Mouse (Mus musculus): Measurements from ENCODE around the gene Mtmr2. TPM values are rescaled to one million over a fixed set of nuclear protein-coding genes. Genes with fewer than 3 reads are reported as not detected.
"Not testable (repeated sequence)": the region's sequence is repeated elsewhere in the genome, so short reads cannot be mapped to it uniquely, and the experiment has no call there.

Gene Mtmr2
- total RNA-seq (2022), result 10 to 100 TPM; 52.2 to 59.7 (median 57.5) TPM

- DNase-seq (ENCODE audit: low spot score in 2 of 2), result no peak
Measured at GRCm38 (mm10) chr9:13748404-13748797, at the start of gene Mtmr2. Gene Mtmr2, plus strand, starts transcription at chr9:13748410.

DNA sequence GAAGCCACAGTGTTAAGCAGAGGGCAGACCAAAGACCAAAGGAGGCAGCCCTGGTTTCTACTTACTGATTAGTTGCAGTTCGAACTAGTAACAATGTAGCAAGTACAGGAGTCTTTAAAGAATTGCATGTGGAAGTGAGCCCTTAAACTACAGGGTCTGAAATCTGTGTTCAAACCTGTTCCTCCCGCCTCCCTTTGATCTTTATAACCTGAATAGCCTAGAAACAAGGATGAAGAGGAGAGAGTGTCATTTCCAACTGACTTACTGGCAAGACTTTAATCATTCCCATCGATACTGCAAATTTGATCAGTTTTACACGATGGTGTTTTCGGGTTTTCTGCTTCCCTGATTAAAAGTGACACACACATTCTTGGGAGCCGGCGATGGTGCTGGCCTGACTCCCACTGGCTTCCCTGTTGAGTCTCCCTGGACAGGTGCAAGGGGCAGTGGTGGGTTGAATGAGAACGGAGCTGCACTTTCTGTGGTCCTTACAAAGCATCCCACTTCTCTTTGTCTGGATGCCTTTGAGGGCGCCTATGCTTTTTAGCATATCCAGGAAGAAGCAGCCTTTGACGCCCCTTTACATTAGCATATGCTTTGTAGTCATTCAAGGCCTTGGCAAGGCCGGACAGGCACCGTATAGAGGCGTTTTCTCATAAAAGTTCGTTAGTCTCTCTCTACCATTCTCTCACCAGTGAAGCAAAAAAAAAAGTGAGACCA is 49.0 kb upstream of the Mtmr2 start:
- DNase-seq (ENCODE audit: low spot score in 2 of 2), result no peak

DNA sequence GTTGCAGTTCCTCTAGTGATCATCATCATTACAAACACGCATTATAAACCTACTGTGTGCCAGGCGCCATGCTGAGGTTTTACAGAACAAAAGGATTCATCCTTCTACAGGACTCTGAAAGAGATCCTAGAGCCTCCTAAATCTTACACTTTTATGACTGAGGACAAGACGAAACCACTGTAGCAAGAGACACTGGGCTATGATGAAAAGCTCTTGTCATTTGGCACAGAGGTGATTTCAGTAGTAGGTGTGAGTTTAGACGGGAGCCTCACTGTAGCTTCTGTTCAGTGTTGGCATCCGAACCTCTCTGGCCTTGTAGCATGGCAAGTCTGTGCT is 48.5 kb upstream of the Mtmr2 start:
- DNase-seq (ENCODE audit: low spot score in 2 of 2), result no peak

GRCm38 (mm10) chr9:13701773-13702172 is 46.4 kb upstream of the Mtmr2 start:
- no peak for DNase-seq (ENCODE audit: low spot score in 2 of 2)

DNA sequence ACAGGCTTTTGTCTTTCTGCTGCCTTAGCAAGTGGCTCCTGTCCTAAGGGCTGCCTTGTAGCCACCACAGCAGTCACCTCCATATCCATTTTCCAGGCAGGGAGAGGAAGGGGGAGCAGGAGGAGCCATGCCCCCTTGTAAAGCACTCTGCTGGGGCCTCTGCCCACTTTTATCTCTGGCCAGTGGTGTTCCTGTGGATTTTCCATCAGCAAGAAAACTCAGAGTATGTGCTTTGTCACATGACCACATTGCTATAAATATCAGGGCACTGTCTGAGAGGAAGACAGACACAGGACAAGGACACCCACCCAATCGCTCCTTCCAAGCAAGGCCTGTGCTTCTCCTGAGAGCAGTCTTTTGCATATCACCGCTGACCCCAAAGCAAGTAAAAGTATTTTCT is 45.1 kb upstream of the Mtmr2 start:
- no peak for DNase-seq (ENCODE audit: low spot score in 2 of 2)

DNA sequence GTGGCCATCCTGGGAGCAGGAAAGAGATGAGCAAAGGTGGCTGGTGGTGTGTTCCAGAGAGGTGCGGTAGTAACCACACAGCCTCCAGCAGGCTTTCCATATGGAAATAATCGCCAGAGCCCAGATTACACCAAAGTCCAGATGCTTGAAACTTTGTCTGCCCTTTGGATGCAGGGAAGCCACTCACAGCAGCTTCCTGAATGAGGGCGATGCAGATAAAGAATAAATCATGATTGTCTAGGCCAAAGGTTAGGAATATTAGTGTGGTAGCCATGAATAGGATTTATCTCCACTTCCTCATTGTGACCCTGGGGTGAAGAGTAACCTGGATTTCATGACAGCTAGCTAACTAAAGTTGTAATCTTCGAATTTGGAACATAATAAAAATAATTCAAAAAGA is 43.3 kb upstream of the Mtmr2 start:
- DNase-seq (ENCODE audit: low spot score in 2 of 2), result no peak

DNA sequence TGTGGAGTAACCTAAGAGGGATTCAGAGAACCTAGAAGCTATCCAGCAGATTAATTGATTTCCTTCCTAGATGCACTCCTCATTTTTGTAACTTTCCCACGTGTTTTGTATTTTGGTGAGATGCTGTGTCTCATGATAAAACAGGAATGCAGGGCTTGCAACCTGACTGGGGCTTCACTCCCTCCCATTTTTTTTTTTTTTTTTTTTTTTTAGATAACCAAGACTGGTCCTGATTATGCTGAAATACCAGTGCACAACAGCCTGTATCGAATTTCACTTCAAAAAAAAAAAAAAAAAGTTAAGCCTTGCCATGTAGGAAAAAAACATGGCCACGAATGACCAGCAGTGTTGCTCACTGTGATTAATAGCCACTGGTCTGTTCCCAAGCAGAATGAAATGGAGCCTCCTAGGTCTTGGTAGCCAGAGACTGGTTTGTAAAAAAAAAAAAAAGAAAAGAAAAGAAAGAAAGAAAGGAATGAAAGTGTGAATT is 41.1 kb upstream of the Mtmr2 start:
- no peak for DNase-seq (ENCODE audit: low spot score in 2 of 2)

DNA sequence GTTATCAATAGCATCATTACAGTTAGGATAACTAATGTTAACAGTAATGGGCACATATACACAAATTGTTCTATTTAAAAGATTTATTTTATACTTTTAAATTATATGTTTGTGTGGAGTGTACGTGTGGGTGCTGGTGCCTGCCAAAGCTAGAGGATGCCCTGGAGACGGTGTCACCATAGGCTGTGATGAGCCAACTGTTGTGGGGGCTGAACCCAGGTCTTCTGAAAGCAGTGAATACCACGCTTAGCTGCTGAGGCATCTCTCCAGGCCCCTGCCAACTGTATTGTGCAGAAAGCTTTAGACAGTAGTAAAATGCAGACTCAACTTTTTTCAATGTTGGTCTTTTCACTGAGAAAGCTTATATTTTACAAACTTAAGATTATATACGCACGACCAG is 38.8 kb upstream of the Mtmr2 start:
- no peak for DNase-seq (ENCODE audit: low spot score in 2 of 2)

DNA sequence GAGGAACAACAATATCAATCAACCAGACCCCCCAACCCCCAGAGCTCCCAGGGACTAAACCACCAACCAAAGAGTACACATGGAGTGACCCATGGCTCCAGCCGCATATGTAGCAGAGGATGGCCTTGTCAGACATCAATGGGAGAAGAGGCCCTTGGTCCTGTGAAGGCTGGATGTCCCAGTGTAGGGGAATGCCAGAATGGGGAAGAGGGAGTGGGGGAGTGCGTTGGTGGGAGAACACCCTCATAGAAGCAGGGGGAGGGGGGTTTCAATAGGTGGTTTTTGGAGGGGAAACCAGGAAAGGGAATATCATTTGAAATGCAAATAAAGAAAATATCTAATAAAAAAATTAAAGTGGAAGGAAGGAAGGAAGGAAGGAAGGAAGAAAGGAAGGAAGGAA is 32.3 kb upstream of the Mtmr2 start:
- not testable (repeated sequence) for DNase-seq (ENCODE audit: low spot score in 2 of 2)

- DNase-seq (ENCODE audit: low spot score in 2 of 2), result peak; percentile 39 to 49
Measured at GRCm38 (mm10) chr9:13716316-13717099, 31.7 kb upstream of the Mtmr2 start.

DNA sequence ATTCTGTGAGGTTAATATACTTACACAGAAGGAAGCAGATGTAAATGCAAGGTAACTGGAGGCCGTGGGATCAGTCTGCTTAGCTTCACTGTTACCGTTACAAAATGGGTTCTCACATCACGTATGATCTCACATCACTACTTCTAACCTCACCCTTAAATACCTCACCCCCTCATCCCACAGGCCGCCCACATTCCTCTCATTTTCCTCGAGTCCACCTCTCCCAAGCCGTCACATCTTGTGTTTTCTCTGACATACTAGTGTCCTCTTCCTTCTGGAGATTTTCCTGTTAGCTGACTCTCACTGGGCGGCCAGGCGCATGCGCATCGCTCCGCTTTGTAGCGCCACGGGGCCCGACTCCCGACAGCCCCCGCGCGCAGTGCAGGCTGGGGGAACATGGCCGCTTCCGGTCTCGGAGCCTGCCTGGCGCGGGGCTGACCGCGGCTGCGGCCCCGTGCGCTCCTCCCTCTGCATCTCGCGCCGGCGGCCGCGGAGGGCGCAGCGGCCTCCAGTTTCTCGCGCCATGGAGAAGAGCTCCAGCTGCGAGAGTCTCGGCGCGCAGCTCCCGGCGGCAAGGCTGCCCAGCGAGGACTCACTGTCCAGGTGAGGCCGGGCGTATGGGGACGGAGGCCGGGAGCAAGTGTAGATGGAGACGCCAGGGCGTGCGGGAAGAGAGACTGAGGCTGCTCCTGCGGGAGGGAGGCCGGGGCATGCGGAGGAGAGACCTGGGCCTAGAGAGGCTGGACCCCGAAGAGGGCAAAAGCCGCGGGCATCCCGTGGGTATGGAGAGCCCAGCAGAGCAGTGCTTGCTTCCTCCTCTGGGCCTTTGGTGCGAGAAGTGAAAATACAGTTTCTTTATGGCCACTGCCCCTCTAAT is 826 bp downstream of the Mtmr2 start:
- DNase-seq (ENCODE audit: low spot score in 2 of 2), result peak; percentile 93 to 96

GRCm38 (mm10) chr9:13749675-13749998 is 1.4 kb downstream of the Mtmr2 start:
- no peak for DNase-seq (ENCODE audit: low spot score in 2 of 2)

- DNase-seq (ENCODE audit: low spot score in 2 of 2), result no peak
Measured at GRCm38 (mm10) chr9:13752543-13752942, 4.3 kb downstream of the Mtmr2 start.

DNA sequence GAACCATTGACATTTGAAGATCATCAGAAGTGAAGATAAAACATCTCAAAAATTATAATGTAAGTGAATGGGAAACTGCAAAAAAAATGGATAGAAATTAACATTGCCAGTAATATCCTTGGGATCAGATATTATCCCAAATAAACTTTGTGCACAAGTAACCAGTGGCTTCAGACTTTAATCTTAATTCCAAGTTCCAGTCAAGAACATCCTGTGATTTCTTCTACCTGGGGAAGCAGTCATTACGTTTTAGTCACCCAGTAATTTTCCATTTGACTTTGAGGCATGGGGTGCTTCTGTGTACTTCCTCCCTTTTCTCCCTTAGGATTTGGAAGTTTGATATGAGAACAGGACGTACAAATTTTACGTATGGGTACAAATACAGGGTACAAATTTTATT is 12.2 kb downstream of the Mtmr2 start:
- no peak for DNase-seq (ENCODE audit: low spot score in 2 of 2)

DNA sequence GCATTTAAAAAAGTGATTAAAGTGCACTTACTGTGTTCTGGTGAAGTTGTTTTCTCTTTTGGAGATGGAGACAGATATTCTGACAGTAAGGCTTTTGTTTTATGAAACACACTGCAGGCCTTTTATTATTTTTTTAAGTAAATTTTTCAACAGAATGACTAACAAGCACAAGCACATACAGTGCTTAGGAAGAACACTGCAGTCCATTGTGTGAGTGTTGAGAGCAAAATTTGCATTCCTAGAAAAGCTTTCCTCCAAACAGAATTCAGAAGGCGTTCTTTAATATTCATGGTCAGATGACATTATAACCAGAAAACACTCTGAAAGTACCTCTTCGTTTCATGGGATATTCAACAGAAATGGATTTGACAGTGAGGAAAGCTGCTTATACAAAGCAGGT is 17.4 kb downstream of the Mtmr2 start:
- no peak for DNase-seq (ENCODE audit: low spot score in 2 of 2)

DNA sequence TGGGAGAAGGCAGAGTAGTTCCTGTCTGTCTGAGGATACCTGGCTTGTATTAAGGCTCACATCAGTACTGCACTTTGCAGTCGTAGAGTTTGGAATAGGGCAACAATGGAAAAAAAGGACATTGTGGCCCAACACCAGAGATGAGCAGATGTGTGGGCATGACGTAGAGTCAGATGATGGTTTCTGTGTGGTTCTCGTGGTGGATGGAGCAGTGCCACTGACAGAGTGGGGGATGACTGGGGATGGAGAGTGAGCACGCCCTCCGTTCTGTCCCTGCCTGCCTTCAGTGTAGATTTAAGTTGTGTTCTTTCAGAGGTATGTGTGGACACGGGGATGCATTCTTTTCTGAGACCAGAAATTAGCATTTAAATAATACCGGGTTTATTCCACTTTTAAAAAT is 18.4 kb downstream of the Mtmr2 start:
- peak; percentile 18 to 29 for DNase-seq (ENCODE audit: low spot score in 2 of 2)

DNA sequence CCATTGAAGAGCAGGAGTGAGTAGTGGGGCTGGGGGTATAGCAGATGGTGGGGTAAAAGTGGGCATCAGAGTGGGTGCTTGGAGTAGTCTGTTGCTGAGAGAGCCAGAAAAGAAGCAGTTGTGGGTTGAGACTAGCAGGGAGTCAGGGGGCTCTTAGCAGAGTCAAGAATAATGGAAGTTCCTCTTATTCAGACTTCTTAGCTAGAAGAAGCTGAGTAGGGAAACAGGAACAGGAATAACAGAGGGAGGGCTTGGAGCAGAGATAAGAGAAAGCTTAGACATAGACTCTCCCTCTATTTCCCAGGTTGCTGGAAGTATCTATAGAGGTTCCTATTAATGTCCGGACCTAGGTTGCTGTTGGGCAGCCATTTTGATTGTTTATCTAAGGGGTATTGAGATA is 26.5 kb downstream of the Mtmr2 start:
- no peak for DNase-seq (ENCODE audit: low spot score in 2 of 2)

DNA sequence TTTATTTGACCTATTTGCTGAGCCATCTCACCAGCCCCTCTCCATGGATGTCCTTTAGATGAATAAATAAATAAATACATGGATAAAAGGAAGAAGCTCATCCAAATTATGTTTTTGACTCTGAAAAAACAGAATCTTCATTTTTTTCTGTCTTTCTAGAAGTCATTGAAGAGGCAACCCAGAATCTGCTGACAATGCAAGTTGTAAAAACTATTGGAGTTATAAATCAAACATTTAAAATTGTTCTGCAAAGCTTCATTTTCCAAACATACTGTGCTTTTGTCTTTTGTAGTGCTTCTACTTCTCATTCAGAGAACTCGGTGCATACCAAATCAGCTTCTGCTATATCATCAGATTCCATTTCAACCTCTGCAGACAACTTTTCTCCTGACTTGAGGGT is 33.8 kb downstream of the Mtmr2 start:
- no peak for DNase-seq (ENCODE audit: low spot score in 2 of 2)

DNA sequence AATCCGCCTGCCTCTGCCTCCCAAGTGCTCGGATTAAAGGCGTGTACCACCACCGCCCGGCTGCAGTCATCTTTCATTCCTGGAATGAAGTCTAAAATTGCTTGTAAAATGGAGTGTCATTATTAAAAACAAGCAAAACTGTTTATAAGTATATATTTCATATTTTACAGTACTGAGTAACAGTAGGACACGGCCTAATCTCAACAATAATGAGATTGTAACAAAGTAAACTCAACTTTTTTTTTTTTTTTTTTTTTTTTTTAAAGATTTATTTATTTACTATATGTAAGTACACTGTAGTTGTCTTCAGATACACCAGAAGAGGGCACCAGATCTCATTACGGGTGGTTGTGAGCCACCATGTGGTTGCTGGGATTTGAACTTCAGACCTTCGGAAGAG is 42.7 kb downstream of the Mtmr2 start:
- not testable (repeated sequence) for DNase-seq (ENCODE audit: low spot score in 2 of 2)

- no peak for DNase-seq (ENCODE audit: low spot score in 2 of 2)
Measured at GRCm38 (mm10) chr9:13794302-13794701, 46.1 kb downstream of the Mtmr2 start.

GRCm38 (mm10) chr9:13794756-13795155 is 46.5 kb downstream of the Mtmr2 start:
- no peak for DNase-seq (ENCODE audit: low spot score in 2 of 2)

DNA sequence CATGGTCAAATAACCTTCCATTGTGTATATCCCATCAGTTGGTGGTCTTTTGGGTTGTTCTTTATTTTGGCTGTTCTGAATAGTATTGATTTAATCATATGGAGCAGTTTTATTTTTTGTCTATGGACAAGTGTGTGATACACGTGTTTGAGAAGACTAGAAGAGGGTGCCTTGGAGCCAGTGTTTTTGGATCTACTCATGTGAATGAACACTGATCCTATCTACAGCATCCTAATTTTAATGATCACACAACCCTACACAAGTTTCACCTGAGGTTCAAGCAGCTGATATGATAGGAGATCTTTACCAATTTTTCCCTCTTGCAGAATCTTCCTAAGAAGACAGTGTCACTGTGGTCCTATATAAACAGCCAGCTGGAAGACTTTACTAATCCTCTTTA is 56.3 kb downstream of the Mtmr2 start:
- DNase-seq (ENCODE audit: low spot score in 2 of 2), result no peak
